Mouse (Mus musculus): ENCODE data around the gene Cox5b.

DNA sequence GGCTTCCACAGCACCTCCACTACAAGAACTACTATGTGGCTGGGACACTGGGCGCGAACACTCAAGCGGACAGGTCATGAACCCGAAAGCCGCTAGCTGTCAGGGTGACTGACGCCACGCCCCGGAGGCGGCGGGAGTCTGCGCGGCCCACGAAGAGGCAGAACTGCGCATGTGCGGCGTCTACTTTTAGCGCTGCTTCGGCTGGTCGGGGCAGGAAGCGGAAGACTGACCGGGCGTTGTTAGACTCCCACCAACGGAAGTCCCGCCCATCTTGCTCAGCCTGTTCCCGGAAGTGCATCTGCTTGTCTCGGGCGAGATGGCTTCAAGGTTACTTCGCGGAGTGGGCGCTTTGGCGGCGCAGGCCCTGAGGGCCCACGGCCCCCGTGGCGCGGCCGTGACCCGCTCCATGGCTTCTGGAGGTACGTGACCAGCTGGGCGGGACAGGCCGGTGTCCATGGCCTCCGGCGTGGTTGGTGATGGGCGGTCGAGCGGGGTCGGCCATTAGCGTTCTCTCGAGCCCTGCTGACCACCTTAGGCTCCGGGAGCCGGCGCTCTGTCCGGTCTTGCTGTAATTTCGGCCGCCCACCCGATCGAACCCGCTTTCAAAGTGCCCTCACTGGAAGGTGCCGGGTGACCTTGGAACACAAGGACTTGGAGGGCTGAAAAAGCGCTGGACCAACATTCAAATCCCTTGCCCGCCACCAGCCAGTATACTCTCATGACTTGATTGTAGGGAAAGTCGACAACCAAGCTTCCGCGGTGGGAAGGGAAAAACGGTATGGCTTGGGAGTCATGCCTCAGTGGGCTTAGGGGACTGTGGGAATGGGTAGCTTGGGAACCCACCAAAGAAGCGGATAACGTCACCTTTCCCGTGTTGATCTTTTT, at the start of gene Cox5b:
- TF ChIP-seq POLR2A (IDR thresholded peaks at IDR 0.05; ENCODE audit: low read depth, low read length): 0 out of 2 replicates have a peak, but pooled peaks have one; percentile 25
- TF ChIP-seq CTCF (IDR thresholded peaks at IDR 0.05; ENCODE audit: extremely low read depth, insufficient read depth, insufficient read length, insufficient replicate concordance): no peak
